Mouse (Mus musculus) hindbrain, embryonic 14.5 days (tissue): ENCODE data around the gene Tmem164. TPM values are rescaled to one million over a fixed set of nuclear protein-coding genes. Genes with fewer than 3 reads are reported as not detected.

Experiments
- ATAC-seq: fragments of 200-750 bp; cut with Nextera tagmentation; 2 replicates; pipeline ENCODE4 v1.8.0; 2017; ENCODE audit warnings: moderate number of reproducible peaks, mild to moderate bottlenecking, moderate TSS enrichment, moderate library complexity; ENCODE audit not compliant: low FRiP score
- DNase-seq: peaks from one replicate; pipeline ENCODE4 v3.0.0-alpha.2; 2015; ENCODE audit warnings: low spot score
- H3K27ac ChIP-seq: fragments of 300-500 bp; sonication (generic); 2 replicates; pipeline ENCODE4 v1.5.1; 2014; ENCODE audit warnings: mild to moderate bottlenecking, moderate library complexity
- H3K27me3 ChIP-seq: fragments of 300-500 bp; sonication (generic); 2 replicates; pipeline ENCODE4 v1.6.1; 2014; ENCODE audit warnings: mild to moderate bottlenecking, low read length, mixed read lengths; ENCODE audit not compliant: control insufficient read depth, insufficient read depth
- H3K36me3 ChIP-seq: fragments of 300-500 bp; sonication (generic); replicated peaks from 2 replicates; pipeline ENCODE4 v1.6.1; 2014; ENCODE audit not compliant: control insufficient read depth, insufficient read depth
- H3K4me1 ChIP-seq: fragments of 300-500 bp; sonication (generic); replicated peaks from 2 replicates; pipeline ENCODE4 v1.6.1; 2014; ENCODE audit warnings: antibody characterized with exemption, low read length, mixed read lengths; ENCODE audit not compliant: control insufficient read depth, insufficient read depth
- H3K4me2 ChIP-seq: fragments of 300-500 bp; sonication (generic); replicated peaks from 2 replicates; pipeline ENCODE4 v1.6.1; 2014; ENCODE audit warnings: mild to moderate bottlenecking, moderate library complexity
- H3K4me3 ChIP-seq: fragments of 300-500 bp; sonication (generic); replicated peaks from 2 replicates; pipeline ENCODE4 v1.5.1; 2014; ENCODE audit warnings: mild to moderate bottlenecking, low read length
- H3K9ac ChIP-seq: fragments of 300-500 bp; sonication (generic); 2 replicates; pipeline ENCODE4 v1.6.1; 2014
- H3K9me3 ChIP-seq: fragments of 300-500 bp; sonication (generic); 2 replicates; pipeline ENCODE4 v1.6.1; 2016; ENCODE audit warnings: low read length; ENCODE audit not compliant: control insufficient read depth
- WGBS: fragments of 180-500 bp; shearing (Covaris S2); extraction: QIAGEN DNeasy Blood & Tissue Kit; methylation state at CpG from one replicate; pipeline ENCODE4 v1.1.7; 2014; 5-methylcytosine and 5-hydroxymethylcytosine counted together
- polyA plus RNA-seq: library from polyadenylated mRNA; unstranded; fragments of >200 nt; fragmentation: Nextera tagmentation; extraction: Ambion mirVana; gene quantifications from 2 replicates; pipeline ENCODE4 v1.2.1, GENCODE M21; 2014

Tmem164 gene
- polyA plus RNA-seq, 1 experiment from 2014 or later: 16.6 TPM

- ATAC-seq: no peak
- WGBS: 44% methylated on average over 1 of the region's 1 CpGs
Observed at GRCm38 (mm10) chrX:142827644-142828043, 146.4 kb downstream of the Tmem164 start.

GRCm38 (mm10) chrX:142828184-142828908 lies 147.1 kb downstream of the Tmem164 start:
- 67% methylated on average over 13 of the region's 13 CpGs for WGBS
- H3K36me3 ChIP-seq: no peaks in the 10 kb centered on the region

More at GRCm38 (mm10) chrX:142827644-142828043, 146.4 kb downstream of the Tmem164 start:
- H3K9ac ChIP-seq: no peak overlapping the region
- DNase-seq: no peak
- H3K27me3 ChIP-seq: no peaks in the 10 kb centered on the region; the same call in 1 of the 2 replicates
- no peaks in the 10 kb centered on the region for H3K4me1 ChIP-seq
- no peaks in the 10 kb centered on the region for H3K36me3 ChIP-seq
- no peak overlapping the region for H3K4me3 ChIP-seq
- no peak overlapping the region for H3K4me2 ChIP-seq
- no peak overlapping the region for H3K27ac ChIP-seq
- no peaks in the 10 kb centered on the region for H3K9me3 ChIP-seq

GRCm38 (mm10) chrX:142829267-142829666 lies 148.1 kb downstream of the Tmem164 start:
- DNase-seq (no peak), ATAC-seq (no peak)
- no peak overlapping the region for H3K4me3 ChIP-seq
- H3K27me3 ChIP-seq: no peaks in the 10 kb centered on the region; the same call in 1 of the 2 replicates
- no peaks in the 10 kb centered on the region for H3K4me1 ChIP-seq
- H3K27ac ChIP-seq: no peak overlapping the region
- H3K9ac ChIP-seq: no peak overlapping the region
- no peaks in the 10 kb centered on the region for H3K36me3 ChIP-seq
- no peaks in the 10 kb centered on the region for H3K9me3 ChIP-seq
- WGBS: 98% methylated on average over 2 of the region's 2 CpGs
- H3K4me2 ChIP-seq: no peak overlapping the region

More at GRCm38 (mm10) chrX:142828184-142828908, 147.1 kb downstream of the Tmem164 start:
- no peaks in the 10 kb centered on the region for H3K9me3 ChIP-seq
- no peak overlapping the region for H3K4me3 ChIP-seq
- no peak overlapping the region for H3K27ac ChIP-seq
- no peak for ATAC-seq
- H3K4me1 ChIP-seq: no peaks in the 10 kb centered on the region
- no peak overlapping the region for H3K4me2 ChIP-seq
- no peak overlapping the region for H3K9ac ChIP-seq
- DNase-seq: no peak
- H3K27me3 ChIP-seq: no peaks in the 10 kb centered on the region; the same call in 1 of the 2 replicates

- H3K36me3 ChIP-seq: no peaks in the 10 kb centered on the region
- H3K9ac ChIP-seq: no peak overlapping the region
- ATAC-seq (no peak), DNase-seq (no peak)
- WGBS: 87% methylated on average over 12 of the region's 12 CpGs
- no peaks in the 10 kb centered on the region; the same call in 1 of the 2 replicates for H3K27me3 ChIP-seq
- no peak overlapping the region for H3K27ac ChIP-seq
- H3K4me1 ChIP-seq: no peaks in the 10 kb centered on the region
- H3K4me3 ChIP-seq: no peak overlapping the region
- no peaks in the 10 kb centered on the region for H3K9me3 ChIP-seq
- H3K4me2 ChIP-seq: no peak overlapping the region
Observed at GRCm38 (mm10) chrX:142829866-142830470, 148.8 kb downstream of the Tmem164 start.

GRCm38 (mm10) chrX:142830572-142830971 lies 149.4 kb downstream of the Tmem164 start:
- Histone ChIP-seq H3K36me3 (no peaks in the 10 kb centered on the region), H3K4me3 (no peak overlapping the region), H3K4me1 (no peaks in the 10 kb centered on the region), H3K4me2 (no peak overlapping the region), H3K27me3 (no peaks in the 10 kb centered on the region; the same call in 1 of the 2 replicates), H3K27ac (no peak overlapping the region), H3K9me3 (no peaks in the 10 kb centered on the region), H3K9ac (no peak overlapping the region)
- ATAC-seq: no peak
- no peak for DNase-seq
- WGBS: over 99% methylated on average over 6 of the region's 6 CpGs

GRCm38 (mm10) chrX:142832221-142832620 lies 151.0 kb downstream of the Tmem164 start:
- H3K4me2 ChIP-seq: no peak overlapping the region
- H3K9me3 ChIP-seq: no peaks in the 10 kb centered on the region
- no peaks in the 10 kb centered on the region for H3K36me3 ChIP-seq
- H3K9ac ChIP-seq: no peak overlapping the region
- no peaks in the 10 kb centered on the region for H3K4me1 ChIP-seq
- ATAC-seq (no peak), DNase-seq (no peak)
- H3K4me3 ChIP-seq: no peak overlapping the region
- H3K27me3 ChIP-seq: peaks cover 1% of the 10 kb centered on the region; the same call in 1 of the 2 replicates
- H3K27ac ChIP-seq: no peak overlapping the region
- WGBS: 83% methylated on average over 3 of the region's 3 CpGs

GRCm38 (mm10) chrX:142833164-142833796 lies 152.1 kb downstream of the Tmem164 start:
- Histone ChIP-seq H3K4me2 (no peak overlapping the region), H3K4me3 (no peak overlapping the region)
- no peak for DNase-seq

GRCm38 (mm10) chrX:142834807-142835206 lies 153.6 kb downstream of the Tmem164 start:
- H3K9me3 ChIP-seq: no peaks in the 10 kb centered on the region
- peaks cover 5% of the 10 kb centered on the region; the same call in 1 of the 2 replicates for H3K27me3 ChIP-seq
- H3K4me2 ChIP-seq: no peak overlapping the region
- WGBS: 90% methylated on average over 6 of the region's 6 CpGs
- DNase-seq: no peak
- no peak overlapping the region for H3K27ac ChIP-seq
- H3K9ac ChIP-seq: no peak overlapping the region
- ATAC-seq: no peak
- no peaks in the 10 kb centered on the region for H3K36me3 ChIP-seq
- no peak overlapping the region for H3K4me3 ChIP-seq
- no peaks in the 10 kb centered on the region for H3K4me1 ChIP-seq

More at GRCm38 (mm10) chrX:142833164-142833796, 152.1 kb downstream of the Tmem164 start:
- Histone ChIP-seq H3K27ac (no peak overlapping the region), H3K4me1 (no peaks in the 10 kb centered on the region), H3K27me3 (peaks cover 5% of the 10 kb centered on the region; the same call in 1 of the 2 replicates), H3K36me3 (no peaks in the 10 kb centered on the region), H3K9me3 (no peaks in the 10 kb centered on the region), H3K9ac (no peak overlapping the region)
- no peak for ATAC-seq
- WGBS: 78% methylated on average over 13 of the region's 13 CpGs

GRCm38 (mm10) chrX:142836399-142836798 lies 155.2 kb downstream of the Tmem164 start:
- no peaks in the 10 kb centered on the region for H3K4me1 ChIP-seq
- DNase-seq (no peak), ATAC-seq (no peak)
- H3K4me3 ChIP-seq: no peak overlapping the region
- no peak overlapping the region for H3K4me2 ChIP-seq
- no peak overlapping the region for H3K9ac ChIP-seq
- H3K27ac ChIP-seq: no peak overlapping the region
- 95% methylated on average over 7 of the region's 7 CpGs for WGBS
- no peaks in the 10 kb centered on the region for H3K9me3 ChIP-seq
- H3K36me3 ChIP-seq: no peaks in the 10 kb centered on the region
- H3K27me3 ChIP-seq: peaks cover 5% of the 10 kb centered on the region; the same call in 1 of the 2 replicates
